Mouse (Mus musculus) heart, embryonic 16.5 days (tissue): ENCODE results near the gene Ubr4. TPM values are rescaled to one million over a fixed set of nuclear protein-coding genes. Genes with fewer than 3 reads are reported as not detected.
A peak's percentile ranks its signal among the peaks of the same experiment; 100 is the strongest.

Source experiments
- ATAC-seq: fragments of 200-750 bp; cut with Nextera tagmentation; replicated peaks from 2 replicates; pipeline ENCODE4 v1.8.0; 2017; ENCODE audit warnings: moderate number of reproducible peaks; ENCODE audit not compliant: insufficient read depth, low FRiP score; ENCODE audit errors: extremely low read depth
- H3K27ac ChIP-seq: fragments of 300-500 bp; sonication (generic); 2 replicates; pipeline ENCODE4 v1.5.1; 2014; ENCODE audit warnings: mild to moderate bottlenecking, low read length, control low read depth, moderate library complexity
- H3K27me3 ChIP-seq: fragments of 300-500 bp; sonication (generic); 2 replicates; pipeline ENCODE4 v1.6.1; 2014; ENCODE audit warnings: low read length, mixed read lengths; ENCODE audit not compliant: control insufficient read depth, insufficient read depth
- H3K36me3 ChIP-seq: fragments of 300-500 bp; sonication (generic); 2 replicates; pipeline ENCODE4 v1.6.1; 2014; ENCODE audit not compliant: control insufficient read depth, insufficient read depth
- H3K4me1 ChIP-seq: fragments of 300-500 bp; sonication (generic); 2 replicates; pipeline ENCODE4 v1.6.1; 2014; ENCODE audit warnings: low read length, mixed read lengths; ENCODE audit not compliant: control insufficient read depth, insufficient read depth
- H3K4me2 ChIP-seq: fragments of 300-500 bp; sonication (generic); 2 replicates; pipeline ENCODE4 v1.6.1; 2014; ENCODE audit warnings: low read depth, mild to moderate bottlenecking, control low read depth, low read length
- H3K4me3 ChIP-seq: fragments of 300-500 bp; sonication (generic); 2 replicates; pipeline ENCODE4 v1.5.1; 2014; ENCODE audit warnings: mild to moderate bottlenecking, control low read depth, low read length
- H3K9ac ChIP-seq: fragments of 300-500 bp; sonication (generic); 2 replicates; pipeline ENCODE4 v1.6.1; 2014; ENCODE audit warnings: low read length, control low read depth
- H3K9me3 ChIP-seq: fragments of 300-500 bp; sonication (generic); replicated peaks from 2 replicates; pipeline ENCODE4 v1.6.1; 2016; ENCODE audit warnings: low read length; ENCODE audit not compliant: control insufficient read depth
- WGBS: fragments of 180-500 bp; shearing (Covaris S2); extraction: QIAGEN DNeasy Blood & Tissue Kit; methylation state at CpG from one replicate; pipeline ENCODE4 v1.1.7; 2014; 5-methylcytosine and 5-hydroxymethylcytosine counted together
- polyA plus RNA-seq: library from polyadenylated mRNA; unstranded; fragments of >200 nt; fragmentation: Nextera tagmentation; extraction: Ambion mirVana; gene quantifications from 2 replicates; pipeline ENCODE4 v1.2.1, GENCODE M21; 2015

Ubr4 gene
- polyA plus RNA-seq, 1 experiment from 2014 or later = 58.0 TPM

DNA sequence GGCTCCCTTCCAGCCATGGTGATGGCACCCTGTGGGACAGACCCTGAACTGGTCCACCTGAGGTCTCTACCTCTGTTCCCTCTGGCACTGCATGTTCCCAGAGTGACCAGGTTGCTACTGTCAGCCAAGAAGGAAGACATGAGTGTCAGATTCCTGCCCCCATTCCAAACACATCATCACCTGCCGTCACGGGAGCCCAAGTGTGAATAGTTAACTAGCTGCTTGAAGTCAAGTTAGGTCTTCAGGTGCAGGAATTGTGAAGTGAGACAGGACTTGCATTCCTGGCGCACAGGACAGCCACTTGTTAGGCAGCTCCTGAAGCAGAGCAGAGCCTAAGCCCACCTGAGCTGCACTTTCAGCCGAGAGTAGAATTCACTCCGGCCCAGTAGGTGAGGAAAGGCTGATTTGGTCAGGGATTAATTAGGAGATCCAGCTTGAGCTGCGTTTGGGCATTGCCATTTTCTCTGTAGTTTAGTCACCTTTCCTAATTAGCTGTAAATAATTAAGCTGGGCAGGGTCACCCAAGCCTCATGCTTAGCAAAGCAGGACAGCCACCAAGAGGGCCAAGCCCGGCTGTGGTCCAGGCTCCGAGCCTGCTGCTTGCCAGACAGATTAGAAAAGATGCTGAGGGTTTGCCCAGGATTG is 131.2 kb downstream of the Ubr4 start:
- Histone ChIP-seq H3K4me1 (peaks cover 9% of the 10 kb centered on the region), H3K4me2 (no peak overlapping the region), H3K9ac (no peak overlapping the region), H3K4me3 (no peak overlapping the region), H3K36me3 (peaks cover 72% of the 10 kb centered on the region), H3K9me3 (no peaks in the 10 kb centered on the region), H3K27me3 (no peaks in the 10 kb centered on the region), H3K27ac (no peak overlapping the region)
- 90% methylated on average over 8 of the region's 8 CpGs for WGBS
- no peak for ATAC-seq

- Histone ChIP-seq H3K4me2 (no peak overlapping the region), H3K27ac (no peak overlapping the region), H3K9ac (no peak overlapping the region), H3K9me3 (no peaks in the 10 kb centered on the region), H3K27me3 (no peaks in the 10 kb centered on the region), H3K4me3 (no peak overlapping the region), H3K36me3 (peaks cover 67% of the 10 kb centered on the region), H3K4me1 (peaks cover 9% of the 10 kb centered on the region)
- 80% methylated on average over 7 of the region's 7 CpGs for WGBS
- ATAC-seq = no peak
Measured at GRCm38 (mm10) chr4:139484496-139484895, 132.1 kb downstream of the Ubr4 start.

- Histone ChIP-seq H3K4me1 (0 out of 2 replicates have a peak, but pooled peaks cover 2% of the 10 kb centered on the region), H3K9me3 (no peaks in the 10 kb centered on the region), H3K27me3 (no peaks in the 10 kb centered on the region), H3K4me2 (no peak overlapping the region), H3K27ac (no peak overlapping the region), H3K9ac (no peak overlapping the region), H3K36me3 (peaks cover 66% of the 10 kb centered on the region), H3K4me3 (no peak overlapping the region)
- ATAC-seq = no peak
- 71% methylated on average over 10 of the region's 10 CpGs for WGBS
Measured at GRCm38 (mm10) chr4:139487085-139487484, 134.7 kb downstream of the Ubr4 start.

- Histone ChIP-seq H3K27ac (no peak overlapping the region), H3K4me3 (no peak overlapping the region), H3K4me1 (0 out of 2 replicates have a peak, but pooled peaks cover 6% of the 10 kb centered on the region), H3K4me2 (no peak overlapping the region), H3K9me3 (no peaks in the 10 kb centered on the region), H3K9ac (no peak overlapping the region), H3K27me3 (no peaks in the 10 kb centered on the region), H3K36me3 (peaks cover 56% of the 10 kb centered on the region)
- WGBS = 95% methylated on average over 5 of the region's 5 CpGs
- ATAC-seq = no peak
Measured at GRCm38 (mm10) chr4:139488325-139488724, 135.9 kb downstream of the Ubr4 start.

- Histone ChIP-seq H3K36me3 (peaks cover 45% of the 10 kb centered on the region), H3K4me2 (no peak overlapping the region), H3K4me1 (0 out of 2 replicates have a peak, but pooled peaks cover 6% of the 10 kb centered on the region), H3K27me3 (no peaks in the 10 kb centered on the region), H3K9ac (no peak overlapping the region), H3K9me3 (no peaks in the 10 kb centered on the region), H3K4me3 (no peak overlapping the region), H3K27ac (peak overlapping the region; percentile 41; the same call in 1 of the 2 replicates)
- ATAC-seq = no peak
- WGBS = 67% methylated on average over 1 of the region's 1 CpGs
Measured at GRCm38 (mm10) chr4:139489946-139490345, 137.5 kb downstream of the Ubr4 start.

DNA sequence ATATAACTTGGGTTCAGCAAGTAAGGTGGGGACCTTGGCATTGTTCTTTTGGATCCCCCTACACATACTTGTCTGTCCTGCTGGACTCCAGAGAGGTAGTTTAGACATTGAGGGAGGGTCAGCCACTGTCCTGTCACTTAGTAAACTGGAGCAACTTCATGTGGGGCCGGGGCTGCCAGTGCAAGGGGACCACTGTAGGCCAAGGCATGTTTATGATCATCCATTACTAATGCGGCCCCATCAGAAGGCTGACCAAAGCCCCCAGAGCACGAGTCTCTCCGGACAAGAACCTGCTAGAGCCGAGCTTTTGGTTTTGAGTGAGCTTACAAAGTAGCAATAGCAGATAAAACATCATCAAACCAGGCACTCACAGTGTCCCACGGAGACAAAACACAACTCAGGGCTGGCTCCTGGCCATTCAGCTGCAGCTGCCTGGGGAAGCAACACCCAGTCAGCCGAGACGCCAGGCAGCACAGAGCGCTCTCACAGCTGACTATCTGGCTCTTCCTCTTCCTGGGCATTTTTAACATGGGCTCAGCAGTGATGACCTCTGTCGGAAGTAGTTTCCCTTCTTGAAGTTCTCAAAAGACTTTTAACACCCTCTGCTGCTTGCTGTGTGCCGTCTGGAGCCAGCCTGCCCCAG is 138.1 kb downstream of the Ubr4 start:
- 57% methylated on average over 11 of the region's 11 CpGs for WGBS
- Histone ChIP-seq H3K4me3 (no peak overlapping the region), H3K9ac (no peak overlapping the region), H3K4me1 (0 out of 2 replicates have a peak, but pooled peaks cover 6% of the 10 kb centered on the region), H3K4me2 (no peak overlapping the region), H3K9me3 (no peaks in the 10 kb centered on the region), H3K27ac (peak overlapping the region; percentile 41; the same call in 1 of the 2 replicates), H3K27me3 (no peaks in the 10 kb centered on the region), H3K36me3 (peaks cover 39% of the 10 kb centered on the region)
- no peak for ATAC-seq

GRCm38 (mm10) chr4:139491541-139492170 is 139.2 kb downstream of the Ubr4 start:
- H3K4me3 ChIP-seq = no peak overlapping the region
- ATAC-seq = no peak
- WGBS = 80% methylated on average over 5 of the region's 5 CpGs
- H3K4me1 ChIP-seq = 0 out of 2 replicates have a peak, but pooled peaks cover 6% of the 10 kb centered on the region
- no peak overlapping the region for H3K9ac ChIP-seq
- no peaks in the 10 kb centered on the region for H3K27me3 ChIP-seq
- peaks cover 32% of the 10 kb centered on the region for H3K36me3 ChIP-seq
- H3K27ac ChIP-seq = no peak overlapping the region
- no peaks in the 10 kb centered on the region for H3K9me3 ChIP-seq
- H3K4me2 ChIP-seq = no peak overlapping the region

- Histone ChIP-seq H3K27ac (no peak overlapping the region), H3K27me3 (no peaks in the 10 kb centered on the region), H3K36me3 (peaks cover 30% of the 10 kb centered on the region), H3K4me2 (no peak overlapping the region), H3K4me1 (0 out of 2 replicates have a peak, but pooled peaks cover 6% of the 10 kb centered on the region), H3K4me3 (no peak overlapping the region), H3K9me3 (no peaks in the 10 kb centered on the region), H3K9ac (no peak overlapping the region)
- 40% methylated on average over 3 of the region's 3 CpGs for WGBS
- peak; percentile 17; the same call in 1 of the 2 replicates for ATAC-seq
Measured at GRCm38 (mm10) chr4:139492258-139492833, 139.9 kb downstream of the Ubr4 start.
